Mouse (Mus musculus) heart, postnatal 36 days (tissue): ENCODE measurements at regions not wholly inside any gene's neighbourhood (a gene's known extent, or its start where the extent isn't known, plus 50 kb on each side); places are given as distances from the start of the nearest gene placed in this dataset.

Source experiments
- DNase-seq, 2 experiments: peaks; one replicate each; pipeline ENCODE4 v3.0.0; 2021 to 2022
- intact Hi-C: fragments of 180-260 bp; cut with DNase I; formaldehyde crosslinking; loops from one replicate; pipeline ENCODE4 v1.15.1; 2025

DNA sequence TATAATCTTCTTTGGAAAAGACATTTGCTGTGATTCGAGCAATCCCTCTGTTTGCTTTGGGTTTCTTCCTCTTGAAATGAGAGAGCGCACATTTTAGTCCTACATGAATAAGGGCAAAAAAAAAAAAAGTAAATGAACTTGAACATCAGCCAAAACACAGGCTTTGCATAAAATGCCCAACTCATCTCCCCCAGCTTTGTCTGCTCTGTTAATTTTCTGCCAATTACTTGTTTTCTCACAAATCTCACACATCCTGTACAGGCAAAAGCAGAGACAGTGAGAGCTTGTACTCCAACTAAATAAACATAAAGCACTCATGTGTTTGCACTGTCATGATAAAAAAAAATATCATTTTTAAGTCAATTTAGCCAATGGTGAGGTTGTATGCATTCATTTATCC is 121.4 kb upstream of the Trpm3 start:
- no peak for DNase-seq
- intact Hi-C loops, result no loop called here

DNA sequence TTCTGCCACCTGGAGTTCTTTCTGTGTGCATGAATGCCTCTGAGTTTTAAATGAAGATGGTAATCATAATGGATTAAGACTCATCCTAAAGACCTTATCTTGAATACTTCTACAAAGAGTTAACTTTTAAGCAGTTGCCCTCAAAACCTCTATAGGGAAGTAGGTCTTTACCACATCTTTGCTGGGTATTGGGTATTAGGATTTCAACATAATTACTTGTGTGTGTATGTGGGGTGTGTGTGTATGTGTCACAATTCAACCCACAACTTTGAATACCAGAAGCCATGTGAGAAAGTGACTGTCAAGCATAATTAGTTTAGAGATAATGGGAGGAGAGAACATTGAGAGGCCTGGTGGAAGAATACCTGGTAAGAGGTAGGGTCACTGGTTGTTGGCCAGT is 111.3 kb upstream of the Trpm3 start:
- no peak for DNase-seq
- intact Hi-C loops, result no loop called here

DNA sequence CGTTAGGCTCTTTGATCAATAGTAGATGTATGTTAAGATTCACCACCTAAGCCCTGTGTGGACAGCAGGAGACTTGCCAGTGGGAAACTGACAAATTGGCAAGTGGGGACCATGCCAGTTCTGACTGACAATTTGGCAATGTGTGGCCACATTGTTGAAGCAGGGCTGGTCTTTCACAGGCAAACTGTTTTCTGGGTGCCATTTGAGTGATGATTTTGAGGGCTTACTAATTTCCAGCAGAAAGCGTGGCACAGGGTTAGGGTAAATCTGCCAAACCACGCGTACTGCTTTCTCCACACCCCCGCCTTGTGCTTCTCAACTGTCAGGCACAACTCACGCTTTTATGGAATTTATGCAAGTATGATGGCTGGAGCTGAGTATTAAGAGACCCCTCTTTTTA is 91.2 kb upstream of the Trpm3 start:
- no peak for DNase-seq
- intact Hi-C loops, result no loop called here

DNA sequence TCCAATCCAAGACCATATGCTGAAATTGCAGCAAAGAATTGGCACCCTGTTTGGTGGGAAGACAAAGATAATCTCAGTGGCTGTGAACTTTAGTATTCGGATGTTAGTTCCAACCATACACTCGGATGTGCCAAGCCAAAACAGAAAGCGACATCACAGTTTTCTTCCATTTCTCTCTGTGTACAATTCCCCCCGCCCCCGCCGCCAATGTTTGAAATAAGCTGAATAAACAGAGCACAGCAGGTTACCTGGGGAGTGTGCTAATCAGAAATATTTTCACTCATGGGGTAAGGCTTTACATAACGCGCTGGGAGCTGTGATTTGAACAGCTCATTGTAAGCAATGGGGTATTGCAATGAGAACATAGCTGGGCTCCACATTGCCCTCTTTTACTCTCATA is 72.5 kb upstream of the Trpm3 start:
- intact Hi-C loops, result no loop called here
- DNase-seq, result no peak

DNA sequence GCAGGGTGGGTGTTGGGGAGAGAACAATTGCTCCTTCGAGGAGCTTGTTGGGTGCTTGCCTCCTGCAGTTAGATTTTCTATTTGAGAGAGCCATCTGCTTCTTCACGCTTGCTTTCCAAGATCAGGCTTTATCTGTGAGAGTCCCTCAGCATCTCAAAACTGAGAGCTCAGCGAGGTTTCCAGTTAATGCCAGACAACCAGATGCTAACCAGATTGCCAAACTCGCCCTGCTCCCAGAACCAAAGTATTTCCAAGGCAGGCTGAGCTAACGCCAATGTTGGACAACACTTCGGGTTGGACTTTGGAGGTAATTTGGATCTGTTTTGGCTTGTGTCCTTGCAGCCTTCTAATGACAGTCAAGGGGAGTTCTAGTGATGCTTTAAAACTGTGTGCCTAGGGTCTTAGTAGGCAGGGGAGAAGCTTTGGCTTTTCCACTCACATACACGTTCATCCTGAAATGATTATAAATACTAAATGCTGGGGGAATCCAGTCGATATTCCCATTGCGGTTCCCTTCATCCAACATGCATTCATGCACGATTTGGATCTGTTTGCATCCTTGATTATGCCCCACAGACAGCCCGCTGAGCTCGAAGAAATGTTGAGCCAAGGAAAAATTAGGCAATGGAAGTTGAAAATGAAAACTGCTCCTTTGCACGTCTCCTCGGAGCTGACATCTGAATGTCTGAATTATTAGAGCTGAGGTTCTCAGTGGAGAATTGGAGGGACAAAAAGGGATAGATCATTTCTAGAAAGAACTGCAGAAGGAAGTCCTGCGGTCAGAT is 68.4 kb upstream of the Trpm3 start:
- intact Hi-C loops, result no loop called here
- DNase-seq, result no peak

DNA sequence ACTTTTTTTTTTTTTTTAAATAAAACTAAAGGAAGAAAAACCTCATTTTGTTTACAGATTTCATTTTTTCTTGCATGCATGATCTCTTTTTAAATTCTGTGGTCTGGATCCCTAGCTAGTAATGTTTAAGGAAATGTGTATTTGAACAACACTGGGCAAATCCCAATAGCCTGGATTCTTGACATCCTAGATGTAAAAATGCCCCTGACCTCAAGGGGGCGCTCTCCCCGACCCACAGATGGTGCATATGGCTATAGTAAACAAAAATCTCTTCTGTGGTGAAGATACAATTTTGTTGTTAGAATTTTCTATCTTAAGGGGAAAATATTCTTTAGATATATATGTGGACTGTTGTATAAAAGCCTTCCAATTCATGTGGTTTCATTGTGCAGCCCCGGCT is 67.1 kb upstream of the Trpm3 start:
- DNase-seq, result no peak
- intact Hi-C loops, result no loop called here

DNA sequence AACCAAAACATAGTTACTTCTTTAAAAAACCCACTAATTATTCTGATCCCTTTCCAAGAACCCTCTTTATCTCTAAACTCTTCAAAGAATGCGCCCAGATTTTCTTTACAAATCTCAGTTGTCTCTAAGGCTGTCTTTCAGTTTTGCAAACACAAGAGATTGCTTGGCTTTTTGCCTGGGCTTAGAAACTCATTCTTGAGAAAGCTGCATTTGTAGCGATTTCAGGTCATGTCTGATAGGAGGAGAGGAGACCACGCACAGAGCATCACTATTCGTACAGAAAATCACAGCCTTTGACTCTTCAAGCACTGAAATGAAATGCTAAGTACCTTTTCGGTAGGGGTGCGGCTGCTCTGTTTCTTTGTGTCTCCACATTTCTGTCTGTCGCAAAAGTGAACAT is 64.8 kb upstream of the Trpm3 start:
- no peak for DNase-seq
- intact Hi-C loops, result no loop called here

DNA sequence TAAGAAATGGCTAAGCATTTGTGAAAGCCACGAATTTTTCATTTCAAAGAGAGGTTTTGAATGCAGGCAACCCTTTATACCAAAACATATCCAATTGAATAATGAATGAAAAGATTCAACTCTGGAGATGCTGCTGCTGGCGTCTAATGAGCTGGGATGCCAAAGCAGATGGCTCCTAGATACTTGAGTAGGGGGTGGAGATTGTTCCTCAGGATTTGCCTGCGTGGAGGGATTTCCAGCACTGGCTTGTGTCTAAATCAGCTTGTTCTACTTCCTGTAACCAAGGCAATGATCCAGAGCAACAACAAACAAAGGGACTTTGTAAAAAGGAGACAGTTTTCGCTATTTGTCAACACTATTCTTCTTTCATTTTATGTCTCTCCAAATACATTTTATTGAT is 57.4 kb upstream of the Trpm3 start:
- intact Hi-C loops, result no loop called here
- no peak for DNase-seq
